In the genomic region with DNA sequence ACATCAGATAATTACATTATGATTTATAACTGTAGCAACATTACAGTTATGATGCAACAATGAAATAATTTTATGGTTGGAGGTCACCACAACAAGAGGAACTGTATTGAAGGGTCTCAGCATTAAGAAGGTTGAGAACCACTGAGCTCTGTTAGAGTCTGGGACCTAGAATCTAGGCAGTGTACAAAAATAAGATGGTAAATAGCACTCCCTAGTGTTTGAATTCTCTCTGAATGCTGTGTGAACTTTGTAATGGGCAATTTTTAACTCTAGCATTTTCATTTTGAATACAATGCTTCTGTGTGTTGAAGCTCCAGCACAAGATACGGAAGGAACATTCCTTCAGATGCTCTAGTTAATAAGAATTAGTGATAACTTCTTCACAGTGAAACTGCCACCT, we compare ENCODE assay signal across 19 mouse cellular contexts. TPM values are rescaled to one million over a fixed set of nuclear protein-coding genes. Genes with fewer than 3 reads are reported as not detected.
A peak's percentile ranks its signal among the peaks of the same experiment; 100 is the strongest.
DNase-seq lines count a peak whose midpoint lies in the region; ATAC-seq and TF ChIP-seq lines count a peak whose summit lies in the region.
"Had no signal": no experiment of that assay in that cellular context is flagged by ENCODE, and none has a peak within 500 bp of the region (broad histone marks: within the 10 kb centered on the region; RNA-seq: fewer than 3 reads in every experiment).

No protein-coding gene starts in this region.

- no peak overlapping the region for H3K27ac ChIP-seq in hindbrain, embryonic 14.5 days
- no peak overlapping the region for H3K27ac ChIP-seq in hindbrain, embryonic 13.5 days
- H3K27ac ChIP-seq in liver, postnatal 0 days (ENCODE audit: low read depth): no peak overlapping the region
- H3K27ac ChIP-seq in liver, embryonic 12.5 days: no peak overlapping the region
- no peak overlapping the region for H3K27ac ChIP-seq in intestine, embryonic 15.5 days
- H3K27ac ChIP-seq: embryonic facial prominence, embryonic 15.5 days; forebrain, embryonic 13.5 days; hindbrain, embryonic 10.5 days; limb, embryonic 12.5 days had no signal

- 87% methylated on average over 1 of the region's 1 CpGs for WGBS in hindbrain, embryonic 14.5 days
- WGBS in hindbrain, embryonic 13.5 days: 96% methylated on average over 1 of the region's 1 CpGs
- WGBS in liver, postnatal 0 days (ENCODE audit: insufficient replicate concordance): 74% methylated on average over 1 of the region's 1 CpGs
- 64% methylated on average over 1 of the region's 1 CpGs for WGBS in liver, embryonic 12.5 days (ENCODE audit: insufficient replicate concordance)
- WGBS in intestine, embryonic 15.5 days: 83% methylated on average over 1 of the region's 1 CpGs

- H3K4me2 ChIP-seq in hindbrain, embryonic 14.5 days (replicated peaks): no peak overlapping the region
- no peak overlapping the region for H3K4me2 ChIP-seq in hindbrain, embryonic 13.5 days
- H3K4me2 ChIP-seq in liver, postnatal 0 days (ENCODE audit: low read depth, low read length): no peak overlapping the region
- no peak overlapping the region for H3K4me2 ChIP-seq in liver, embryonic 12.5 days
- no peak overlapping the region for H3K4me2 ChIP-seq in intestine, embryonic 15.5 days (replicated peaks)
- H3K4me2 ChIP-seq: embryonic facial prominence, embryonic 15.5 days; forebrain, embryonic 13.5 days; heart, embryonic 12.5 days; limb, embryonic 12.5 days had no signal

- no peak overlapping the region for H3K4me3 ChIP-seq in hindbrain, embryonic 14.5 days (replicated peaks; ENCODE audit: low read length)
- H3K4me3 ChIP-seq in hindbrain, embryonic 13.5 days: no peak overlapping the region
- no peak overlapping the region for H3K4me3 ChIP-seq in liver, postnatal 0 days (ENCODE audit: low read depth, low read length)
- no peak overlapping the region for H3K4me3 ChIP-seq in liver, embryonic 12.5 days
- no peak overlapping the region for H3K4me3 ChIP-seq in intestine, embryonic 15.5 days (replicated peaks)
- H3K4me3 ChIP-seq: embryonic facial prominence, embryonic 15.5 days; forebrain, embryonic 13.5 days; heart, embryonic 12.5 days; hindbrain, embryonic 10.5 days; limb, embryonic 12.5 days had no signal

- TF ChIP-seq EP300 in liver, postnatal 0 days (IDR thresholded peaks at IDR 0.05; ENCODE audit: low read depth): no peak

- DNase-seq in hindbrain, embryonic 14.5 days (ENCODE audit: low spot score): peak; percentile 28
- DNase-seq in liver, postnatal 0 days: no peak
- DNase-seq in NIH3T3 (ENCODE audit: low read depth): peak; percentile 74
- DNase-seq in adrenal gland, postnatal 25 days: no peak
- no peak for DNase-seq in thymus, adult 18-20 months
- DNase-seq: adrenal gland, adult 2 months; cerebellum, adult 9-11 months; gastrocnemius, postnatal 10 days; kidney, adult 8-10 months; lung, adult 2 months; thymus, postnatal 36 days had no signal

- H3K4me1 ChIP-seq in hindbrain, embryonic 14.5 days (replicated peaks; ENCODE audit: control insufficient read depth, insufficient read depth, low read length): no peaks in the 10 kb centered on the region
- no peaks in the 10 kb centered on the region for H3K4me1 ChIP-seq in hindbrain, embryonic 13.5 days (replicated peaks)
- no peaks in the 10 kb centered on the region for H3K4me1 ChIP-seq in liver, postnatal 0 days (ENCODE audit: insufficient read depth)
- H3K4me1 ChIP-seq in liver, embryonic 12.5 days: no peaks in the 10 kb centered on the region
- no peaks in the 10 kb centered on the region for H3K4me1 ChIP-seq in intestine, embryonic 15.5 days (replicated peaks)
- H3K4me1 ChIP-seq: embryonic facial prominence, embryonic 15.5 days; forebrain, embryonic 13.5 days; heart, embryonic 12.5 days; hindbrain, embryonic 10.5 days; limb, embryonic 12.5 days had no signal

- no peaks in the 10 kb centered on the region for H3K27me3 ChIP-seq in hindbrain, embryonic 14.5 days (ENCODE audit: control insufficient read depth, insufficient read depth, low read length)
- no peaks in the 10 kb centered on the region for H3K27me3 ChIP-seq in hindbrain, embryonic 13.5 days
- H3K27me3 ChIP-seq in liver, postnatal 0 days (ENCODE audit: insufficient read depth, low read length): no peaks in the 10 kb centered on the region
- H3K27me3 ChIP-seq in liver, embryonic 12.5 days (replicated peaks): no peaks in the 10 kb centered on the region
- no peaks in the 10 kb centered on the region for H3K27me3 ChIP-seq in intestine, embryonic 15.5 days (replicated peaks)
- H3K27me3 ChIP-seq: embryonic facial prominence, embryonic 15.5 days; forebrain, embryonic 13.5 days; heart, embryonic 12.5 days; limb, embryonic 12.5 days had no signal

- no peaks in the 10 kb centered on the region for H3K9me3 ChIP-seq in hindbrain, embryonic 14.5 days (ENCODE audit: control insufficient read depth, low read length)
- no peaks in the 10 kb centered on the region for H3K9me3 ChIP-seq in hindbrain, embryonic 13.5 days
- H3K9me3 ChIP-seq in liver, postnatal 0 days (ENCODE audit: low read length): no peaks in the 10 kb centered on the region
- H3K9me3 ChIP-seq in liver, embryonic 12.5 days (replicated peaks): no peaks in the 10 kb centered on the region
- H3K9me3 ChIP-seq in intestine, embryonic 15.5 days: no peaks in the 10 kb centered on the region
- H3K9me3 ChIP-seq: embryonic facial prominence, embryonic 15.5 days; forebrain, embryonic 13.5 days; heart, embryonic 12.5 days; hindbrain, embryonic 10.5 days; limb, embryonic 12.5 days had no signal

- no peaks in the 10 kb centered on the region for H3K36me3 ChIP-seq in hindbrain, embryonic 14.5 days (replicated peaks; ENCODE audit: control insufficient read depth, insufficient read depth)
- H3K36me3 ChIP-seq in hindbrain, embryonic 13.5 days: no peaks in the 10 kb centered on the region
- H3K36me3 ChIP-seq in liver, postnatal 0 days (replicated peaks; ENCODE audit: insufficient read depth, low read length): no peaks in the 10 kb centered on the region
- no peaks in the 10 kb centered on the region for H3K36me3 ChIP-seq in liver, embryonic 12.5 days
- H3K36me3 ChIP-seq in intestine, embryonic 15.5 days: no peaks in the 10 kb centered on the region
- H3K36me3 ChIP-seq: embryonic facial prominence, embryonic 15.5 days; heart, embryonic 12.5 days; hindbrain, embryonic 10.5 days; limb, embryonic 12.5 days had no signal

- TF ChIP-seq CTCF in liver, postnatal 0 days (IDR thresholded peaks at IDR 0.05; ENCODE audit: low read depth): peak; percentile 25; the same call in 1 of the 2 replicates

- H3K9ac ChIP-seq in hindbrain, embryonic 14.5 days: no peak overlapping the region
- H3K9ac ChIP-seq in hindbrain, embryonic 13.5 days: no peak overlapping the region
- H3K9ac ChIP-seq in liver, postnatal 0 days (replicated peaks): no peak overlapping the region
- no peak overlapping the region for H3K9ac ChIP-seq in liver, embryonic 12.5 days
- H3K9ac ChIP-seq in intestine, embryonic 15.5 days: no peak overlapping the region
- H3K9ac ChIP-seq: embryonic facial prominence, embryonic 15.5 days; forebrain, embryonic 13.5 days; heart, embryonic 12.5 days; limb, embryonic 12.5 days had no signal

- no peak for ATAC-seq in hindbrain, embryonic 14.5 days (ENCODE audit: low FRiP score)
- no peak for ATAC-seq in hindbrain, embryonic 13.5 days (ENCODE audit: low FRiP score)
- no peak for ATAC-seq in liver, postnatal 0 days
- ATAC-seq in liver, embryonic 12.5 days: no peak
- 0 out of 2 replicates have a peak, but pooled peaks have one; percentile 43 for ATAC-seq in intestine, embryonic 15.5 days
- ATAC-seq: forebrain, embryonic 13.5 days had no signal

RNA-seq across cellular contexts. Expression of a gene that starts 0.9 kb away (rescaled TPM):
- polyA plus RNA-seq in hindbrain, embryonic 14.5 days (2014; fragmentation: Nextera tagmentation; extraction: Ambion mirVana): 3.4 and 3.7 TPM in 2 replicates
- 2.1 and 2.4 TPM in 2 replicates for polyA plus RNA-seq in hindbrain, embryonic 13.5 days (2015; fragmentation: Nextera tagmentation; extraction: Ambion mirVana)
- polyA plus RNA-seq in liver, postnatal 0 days (2015; fragmentation: Nextera tagmentation; extraction: Ambion mirVana): 1.3 and 1.6 TPM in 2 replicates
- polyA plus RNA-seq in liver, embryonic 12.5 days (2016; fragmentation: Nextera tagmentation; extraction: Ambion mirVana): 0.48 and 0.50 TPM in 2 replicates
- 11.8 and 12.3 TPM in 2 replicates for polyA plus RNA-seq in intestine, embryonic 15.5 days (2015; fragmentation: Nextera tagmentation; extraction: Ambion mirVana)
- 9.9 and 12.7 TPM in 2 replicates for total RNA-seq in adrenal gland, postnatal 25 days (2021)

Comparison
In these comparisons a context has a peak if more than half of its experiments do, and no peak if none do; other contexts are left out.
1. DNase-seq: peak in hindbrain, embryonic 14.5 days (single experiment) and NIH3T3 (single experiment); none in liver, postnatal 0 days (single experiment), adrenal gland, postnatal 25 days (single experiment) and thymus, adult 18-20 months (0 of 2).